Comparison of ENCODE assay signal across 21 mouse cellular contexts in genomic region chr6:30014187-30014864, GRCm38 (mm10). TPM values are rescaled to one million over a fixed set of nuclear protein-coding genes. Genes with fewer than 3 reads are reported as not detected.
DNase-seq lines count a peak whose midpoint lies in the region; ATAC-seq and TF ChIP-seq lines count a peak whose summit lies in the region.
"Had no signal": no experiment of that assay in that cellular context is flagged by ENCODE, and none has a peak within 500 bp of the region (broad histone marks: within the 10 kb centered on the region; RNA-seq: fewer than 3 reads in every experiment).

No protein-coding gene starts in this region.

- WGBS in heart, adult 2 months, result 57% methylated on average over 5 of the region's 5 CpGs

- TF ChIP-seq CTCF in heart, adult 2 months (IDR thresholded peaks at IDR 0.05), result no peak

- intact Hi-C loops in heart, adult 2 months (cut with DNase I), result no loop called here

- peak; percentile 66 for DNase-seq in retina, postnatal 1 day
- DNase-seq in retina, embryonic 14.5 days (ENCODE audit: low spot score), result no peak
- peak; percentile 32 for DNase-seq in Muller cell, postnatal 12 days (ENCODE audit: inconsistent ontology term)
- no peak for DNase-seq in lung, postnatal 14 days
- no peak for DNase-seq in heart, adult 2 months
- DNase-seq: adrenal gland, adult 2 months; adrenal gland, postnatal 10 days; adrenal gland, postnatal 25 days; cerebellum, adult 11-12 months; cerebellum, adult 2 months; cerebellum, adult 9-10 months; cerebellum, postnatal 10 days; cerebellum, postnatal 25 days; embryo, embryonic 11 days; forebrain, postnatal 0 days had no signal

- H3K9ac ChIP-seq in heart, adult 2 months (ENCODE audit: low read depth, low read length), result no peak overlapping the region
- H3K9ac ChIP-seq: embryonic facial prominence, embryonic 13.5 days; embryonic facial prominence, embryonic 15.5 days; forebrain, embryonic 13.5 days; forebrain, postnatal 0 days had no signal

- H3K27ac ChIP-seq in heart, adult 2 months, result no peak overlapping the region
- H3K27ac ChIP-seq: embryonic facial prominence, embryonic 13.5 days; embryonic facial prominence, embryonic 15.5 days; forebrain, embryonic 13.5 days had no signal

- H3K36me3 ChIP-seq in heart, adult 2 months (ENCODE audit: control insufficient read depth, insufficient read depth, low read length), result no peaks in the 10 kb centered on the region
- H3K36me3 ChIP-seq: embryonic facial prominence, embryonic 13.5 days; embryonic facial prominence, embryonic 15.5 days had no signal

- no peak for TF ChIP-seq POLR2A in heart, adult 2 months (IDR thresholded peaks at IDR 0.05; ENCODE audit: insufficient read depth, low read depth, low read length)

- no peak for TF ChIP-seq EP300 in heart, adult 2 months (IDR thresholded peaks at IDR 0.05; ENCODE audit: insufficient read depth, low read depth, low read length)

- no peaks in the 10 kb centered on the region for H3K79me2 ChIP-seq in heart, adult 2 months (replicated peaks; ENCODE audit: control insufficient read depth, insufficient read depth, low read length)

- H3K27me3 ChIP-seq in heart, adult 2 months (ENCODE audit: control insufficient read depth, insufficient read depth, low read length), result no peaks in the 10 kb centered on the region
- H3K27me3 ChIP-seq: embryonic facial prominence, embryonic 13.5 days; embryonic facial prominence, embryonic 15.5 days; forebrain, embryonic 13.5 days had no signal

- H3K4me3 ChIP-seq in heart, adult 2 months, result no peak overlapping the region
- H3K4me3 ChIP-seq: embryonic facial prominence, embryonic 13.5 days; embryonic facial prominence, embryonic 15.5 days; forebrain, embryonic 13.5 days had no signal

- ATAC-seq in common myeloid progenitor, adult 5-6 weeks (replicated peaks; ENCODE audit: low read depth, poor library complexity, severe bottlenecking), result peak; percentile 58; the same call in 1 of the 2 replicates
- peak; percentile 80 for ATAC-seq in megakaryocyte-erythroid progenitor cell, adult 5-6 weeks (replicated peaks; ENCODE audit: low FRiP score, low TSS enrichment, poor library complexity, severe bottlenecking)
- ATAC-seq in erythroblast, adult 5-6 weeks (replicated peaks; ENCODE audit: low FRiP score, poor library complexity, severe bottlenecking), result no peak
- ATAC-seq: forebrain, embryonic 13.5 days; forebrain, postnatal 0 days had no signal

- H3K4me1 ChIP-seq in heart, adult 2 months (ENCODE audit: control insufficient read depth, insufficient read depth, low read length), result no peaks in the 10 kb centered on the region
- H3K4me1 ChIP-seq: embryonic facial prominence, embryonic 13.5 days; embryonic facial prominence, embryonic 15.5 days; forebrain, embryonic 13.5 days had no signal

RNA-seq across cellular contexts. Expression of gene Nrf1, which starts 33.5 kb away (rescaled TPM):
- total RNA-seq in common myeloid progenitor, adult 5-6 weeks (2017), result 60.9 and 61.9 TPM in 2 replicates
- 75.5 and 77.6 TPM in 2 replicates for total RNA-seq in megakaryocyte-erythroid progenitor cell, adult 5-6 weeks (2014; fragmentation: Nextera tagmentation)
- total RNA-seq in megakaryocyte-erythroid progenitor cell, adult 5-6 weeks (2017), result 58.9 and 85.1 TPM in 2 replicates
- total RNA-seq in heart, adult 2 months (2021), result 10 to 100 TPM; 12.7 to 12.8 TPM
- 13.9 and 21.1 TPM in 2 replicates for polyA plus RNA-seq in heart, adult 2 months (2012; rRNA removed)
- total RNA-seq in erythroblast, adult 5-6 weeks (2015; ENCODE audit: low replicate concordance), result 23.4 and 29.4 TPM in 2 replicates
- total RNA-seq in erythroblast, adult 5-6 weeks (2017; ENCODE audit: low replicate concordance), result 52.6 and 58.6 TPM in 2 replicates

Comparison
In these comparisons a context has a peak if more than half of its experiments do, and no peak if none do; other contexts are left out.
1. DNase-seq: peak in retina, postnatal 1 day (single experiment) and Muller cell, postnatal 12 days (single experiment); none in retina, embryonic 14.5 days (single experiment), lung, postnatal 14 days (single experiment) and heart, adult 2 months (0 of 2).